Mouse (Mus musculus) right cerebral cortex, postnatal 14 days (tissue): Measurements from ENCODE around the gene Ccl7.

Experiments used
- DNase-seq: peaks from one replicate; pipeline ENCODE4 v3.0.0; 2022

Ccl7 gene

DNA sequence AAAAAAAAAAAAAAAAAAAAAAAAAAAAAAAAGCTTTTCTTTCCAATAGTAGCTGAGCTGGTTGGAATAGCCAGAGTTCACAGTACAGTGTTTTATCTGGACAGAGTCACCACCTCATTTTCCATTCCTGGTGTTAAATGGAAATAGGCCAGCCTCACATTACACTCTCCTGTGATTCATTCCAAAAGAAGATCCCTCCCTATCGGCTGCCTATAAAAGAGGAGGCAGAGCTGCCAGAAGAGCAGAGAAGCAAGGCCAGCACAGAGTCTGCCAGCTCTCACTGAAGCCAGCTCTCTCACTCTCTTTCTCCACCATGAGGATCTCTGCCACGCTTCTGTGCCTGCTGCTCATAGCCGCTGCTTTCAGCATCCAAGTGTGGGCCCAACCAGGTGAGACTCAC is at the start of gene Ccl7:
Gene Ccl7, plus strand, starts transcription at position 242 of the 400 bp plus-strand sequence.
- DNase-seq: no peak

DNA sequence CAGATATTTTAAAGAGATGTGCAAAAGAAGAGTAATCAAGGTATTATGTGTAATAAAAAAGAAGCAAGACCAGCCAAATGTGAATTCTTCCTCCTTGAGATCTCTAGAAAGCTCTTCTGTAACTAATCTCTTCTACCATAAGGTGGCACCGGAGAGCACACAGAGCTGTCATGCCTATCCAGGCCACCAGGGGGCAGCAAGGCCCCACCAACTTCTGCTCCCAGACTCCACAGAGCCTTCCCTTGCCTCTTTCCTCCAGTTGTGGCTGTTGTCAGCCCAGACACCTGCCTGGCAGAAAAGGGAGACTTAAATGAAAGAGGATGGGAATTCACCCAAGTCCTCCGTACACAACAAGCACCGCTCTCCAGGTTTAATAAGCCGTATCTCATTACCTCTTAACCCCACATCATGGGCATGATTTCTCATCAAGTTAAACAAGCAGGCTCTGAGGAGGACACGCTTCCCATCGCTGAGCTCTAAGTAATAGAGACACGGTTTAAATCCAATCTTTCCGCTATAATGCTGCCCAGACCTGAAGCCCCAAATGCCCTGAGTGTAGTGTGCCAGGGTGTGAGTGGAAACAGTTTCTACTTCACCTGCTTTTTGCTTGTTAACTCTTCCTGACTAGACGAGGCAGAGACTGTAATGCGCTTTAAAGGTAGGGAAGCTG is 49.2 kb upstream of the Ccl7 start:
- peak; percentile 56 for DNase-seq

DNA sequence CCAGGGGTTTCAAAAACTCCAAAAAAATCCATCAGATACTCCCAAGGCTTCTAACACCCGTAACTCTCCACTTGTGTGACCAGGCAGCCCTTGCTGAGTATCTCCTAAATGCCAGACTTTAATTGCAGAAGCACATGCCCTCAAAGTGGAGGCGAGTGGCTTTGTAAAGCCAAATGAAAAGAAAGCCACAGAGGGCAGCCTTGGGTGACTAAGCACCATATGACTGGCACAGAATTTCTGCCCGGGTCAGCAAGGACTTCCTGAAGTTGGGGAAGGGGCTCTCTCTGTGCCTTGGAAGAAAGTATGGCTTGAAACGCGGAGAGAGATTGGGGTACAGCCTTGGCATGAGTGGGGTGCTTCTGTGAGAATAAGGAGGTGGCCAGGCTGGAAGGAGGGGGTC is 48.4 kb upstream of the Ccl7 start:
- no peak for DNase-seq

DNA sequence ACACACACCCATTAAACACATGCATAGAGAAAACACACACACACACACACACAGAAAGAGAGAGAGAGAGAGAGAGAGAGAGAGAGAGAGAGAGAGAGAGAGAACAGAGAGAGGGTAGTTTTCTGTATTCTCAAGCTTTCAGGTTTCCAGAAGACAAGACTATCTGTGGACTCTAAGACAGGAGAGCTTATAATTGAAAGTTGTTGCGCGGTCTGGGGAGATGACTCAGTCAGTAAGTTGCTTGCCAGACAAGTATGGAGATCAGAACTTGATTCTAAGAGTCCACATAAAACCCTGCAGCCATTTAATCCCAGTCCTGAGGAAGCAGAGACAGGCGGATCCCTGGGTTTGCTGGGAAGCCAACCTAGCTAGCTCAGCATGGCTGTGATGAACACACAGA is 46.9 kb upstream of the Ccl7 start:
- no peak for DNase-seq

DNA sequence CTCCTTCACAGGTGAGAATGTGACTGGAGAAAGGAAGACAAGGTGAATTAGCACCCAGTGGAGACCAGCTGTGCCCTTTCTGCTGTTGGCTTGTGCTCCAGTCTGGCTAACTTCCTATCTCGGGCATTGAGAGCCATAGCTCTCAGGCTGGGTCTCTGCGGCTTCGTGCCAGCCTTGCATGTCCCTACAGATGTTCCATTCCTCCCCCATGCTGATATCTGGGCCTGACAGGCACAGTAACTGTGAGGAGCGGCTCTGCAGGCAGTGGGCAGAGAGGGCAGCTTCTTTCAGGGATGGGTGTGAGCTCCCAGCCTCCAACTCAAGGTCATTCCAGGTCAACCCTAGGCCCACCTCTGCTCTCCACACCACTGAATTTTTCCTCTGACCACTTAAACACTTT is 46.0 kb upstream of the Ccl7 start:
- no peak for DNase-seq

DNA sequence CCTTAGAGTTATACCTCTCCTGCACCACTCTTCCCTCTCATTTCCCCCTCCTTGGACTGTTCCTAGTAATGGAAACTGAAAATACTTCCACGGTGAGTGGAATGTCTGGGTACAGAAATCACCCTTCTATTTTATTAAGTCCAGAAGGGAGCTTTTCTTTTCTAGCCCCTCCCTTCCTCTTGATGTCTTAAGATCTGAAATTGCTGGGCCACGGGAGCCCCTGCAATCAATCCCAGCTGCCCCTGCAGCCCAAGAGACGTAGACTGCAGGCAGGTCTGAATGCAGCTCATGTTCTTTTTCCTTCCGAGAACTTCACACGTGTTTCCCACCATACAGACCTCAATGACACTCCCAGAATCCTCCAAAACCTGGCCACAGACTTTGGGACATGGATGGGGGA is 44.9 kb upstream of the Ccl7 start:
- no peak for DNase-seq

DNA sequence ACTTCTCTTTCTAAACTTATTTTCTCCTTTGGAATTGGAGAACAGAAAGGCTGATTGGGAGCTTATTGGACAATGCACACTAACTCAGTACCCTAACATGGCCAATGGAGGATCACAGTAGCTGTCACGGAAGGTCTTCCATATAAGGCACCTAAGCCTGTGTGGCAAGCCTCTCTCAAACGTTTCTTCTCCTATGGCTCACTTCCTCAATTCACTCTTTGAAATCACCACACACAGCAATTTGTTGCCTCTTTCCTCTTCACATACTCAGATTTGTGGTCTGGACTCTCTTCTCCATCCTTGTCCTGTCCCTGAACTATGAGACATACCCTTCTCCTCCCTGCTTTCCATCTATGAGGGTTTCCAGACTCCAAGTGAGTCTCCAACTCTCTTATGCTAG is 40.7 kb upstream of the Ccl7 start:
- no peak for DNase-seq

DNA sequence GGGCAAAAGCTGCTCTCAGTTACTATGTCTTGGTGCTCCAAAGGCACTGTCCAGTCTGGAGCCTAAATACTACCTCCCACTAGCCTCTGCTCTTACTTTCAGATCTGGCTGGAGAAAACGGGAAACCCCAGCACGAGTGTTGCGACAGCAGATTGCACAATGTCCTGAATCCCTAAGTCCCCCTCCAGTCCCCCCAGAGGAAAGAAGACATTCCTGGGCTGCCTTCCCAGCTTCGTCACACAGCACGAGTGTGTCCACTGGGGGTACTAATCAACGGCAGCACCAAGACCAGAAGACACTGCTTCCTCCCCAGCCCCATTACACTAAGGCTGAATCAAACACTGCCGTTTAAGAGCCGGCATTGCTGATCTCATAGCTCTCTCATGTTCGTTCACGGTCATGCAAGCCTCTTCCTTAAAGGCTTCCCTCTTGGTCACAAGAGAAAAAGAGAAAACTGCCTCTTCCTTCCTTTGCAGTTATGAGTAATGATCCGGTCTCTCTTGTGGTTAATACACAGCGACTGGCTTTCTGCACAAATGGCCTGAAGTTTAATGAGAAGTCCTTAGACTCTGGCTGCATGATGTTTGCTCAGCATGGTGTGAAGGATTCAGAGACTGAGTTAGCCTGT is 38.6 kb upstream of the Ccl7 start:
- DNase-seq: no peak

DNA sequence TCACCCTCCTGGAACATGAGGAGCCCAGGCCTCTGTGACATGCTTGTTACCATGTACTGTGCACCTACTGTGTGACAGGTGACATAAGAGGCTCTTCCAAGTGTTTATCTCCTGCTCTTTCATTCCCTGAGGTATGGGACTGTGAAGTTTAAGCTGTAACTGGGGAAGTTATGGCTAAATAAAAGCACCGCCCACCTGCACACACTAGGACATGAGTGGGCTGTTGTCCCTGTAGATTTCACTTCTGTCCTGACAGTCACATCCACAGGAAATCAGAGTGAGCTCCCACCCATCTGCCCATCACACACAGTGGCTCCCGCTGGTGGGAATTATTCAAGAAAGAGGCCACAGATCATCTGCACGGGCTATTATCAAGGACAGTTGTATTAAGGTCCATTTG is 35.4 kb upstream of the Ccl7 start:
- no peak for DNase-seq

DNA sequence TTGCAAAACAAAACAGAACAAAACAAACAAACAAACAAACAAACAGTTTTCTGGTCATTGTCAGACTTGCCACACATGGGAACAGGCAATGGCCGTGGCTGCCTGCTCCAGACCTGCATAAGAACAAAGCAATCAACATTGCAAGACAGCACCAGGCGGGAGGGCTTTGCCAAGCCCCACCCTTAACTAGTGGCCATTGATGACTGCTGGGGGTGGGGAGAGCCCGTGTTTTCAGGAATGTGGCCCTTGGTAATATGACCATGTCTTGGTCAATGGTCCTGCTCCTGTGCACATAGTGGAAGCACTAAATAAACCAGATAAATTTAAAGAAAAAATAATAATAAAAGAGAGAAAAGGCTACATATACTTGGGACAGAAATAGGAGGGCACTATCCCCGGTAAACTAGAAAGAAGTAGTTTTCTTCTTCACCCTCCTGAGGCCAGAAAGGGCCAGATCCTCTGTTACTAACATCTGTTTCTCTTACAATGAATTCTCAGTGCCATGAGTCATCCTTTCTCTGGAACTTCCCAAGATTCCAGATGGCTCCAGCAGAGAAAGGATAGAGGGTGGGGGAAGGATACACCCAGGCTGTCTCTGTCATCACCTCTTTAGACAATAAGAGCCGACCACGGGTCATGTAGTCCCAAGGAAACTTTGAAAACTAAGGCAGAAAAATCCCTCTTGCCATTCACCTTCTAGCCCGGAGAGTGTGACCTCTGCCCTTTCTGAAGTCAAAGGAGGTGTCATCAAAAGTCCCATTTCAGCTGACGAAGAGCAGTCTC is 33.9 kb upstream of the Ccl7 start:
- DNase-seq: no peak

DNA sequence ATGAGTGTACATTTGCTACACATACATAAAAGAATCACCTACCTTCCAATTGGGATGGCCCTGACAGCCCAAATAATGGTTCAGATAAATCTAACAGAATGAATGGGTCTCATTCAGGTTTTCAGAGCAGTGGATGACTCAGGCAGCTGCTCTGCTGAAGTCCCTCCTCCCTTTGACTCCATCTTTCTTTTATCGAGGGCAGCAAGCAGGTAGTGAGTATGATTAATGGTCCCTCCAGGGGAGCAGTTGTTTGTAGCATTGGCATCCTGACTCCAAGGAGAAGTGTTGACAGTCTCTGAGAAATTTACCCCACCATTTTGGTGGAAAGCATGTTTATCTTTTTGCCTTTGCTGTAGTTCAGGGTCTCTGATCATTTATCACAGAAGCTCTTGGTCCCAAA is 31.8 kb upstream of the Ccl7 start:
- DNase-seq: no peak

DNA sequence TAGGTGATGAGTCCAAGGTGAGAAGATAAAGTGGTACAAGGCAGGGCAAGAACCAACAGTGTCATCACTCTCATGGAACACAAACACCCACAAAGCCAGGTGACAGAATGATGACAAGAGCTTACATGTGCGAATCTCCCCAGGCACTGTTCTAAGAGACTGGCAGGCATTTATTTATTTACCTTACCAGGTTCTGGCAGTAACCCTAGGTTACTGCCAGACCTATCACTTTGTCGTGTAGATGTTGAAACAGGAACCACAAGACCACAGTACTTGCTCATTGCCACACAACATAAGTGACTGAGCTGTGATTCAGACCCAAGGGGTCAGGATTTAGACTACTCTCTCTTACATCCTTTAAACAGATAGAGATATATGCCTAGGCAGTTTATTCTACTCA is 30.4 kb upstream of the Ccl7 start:
- no peak for DNase-seq

DNA sequence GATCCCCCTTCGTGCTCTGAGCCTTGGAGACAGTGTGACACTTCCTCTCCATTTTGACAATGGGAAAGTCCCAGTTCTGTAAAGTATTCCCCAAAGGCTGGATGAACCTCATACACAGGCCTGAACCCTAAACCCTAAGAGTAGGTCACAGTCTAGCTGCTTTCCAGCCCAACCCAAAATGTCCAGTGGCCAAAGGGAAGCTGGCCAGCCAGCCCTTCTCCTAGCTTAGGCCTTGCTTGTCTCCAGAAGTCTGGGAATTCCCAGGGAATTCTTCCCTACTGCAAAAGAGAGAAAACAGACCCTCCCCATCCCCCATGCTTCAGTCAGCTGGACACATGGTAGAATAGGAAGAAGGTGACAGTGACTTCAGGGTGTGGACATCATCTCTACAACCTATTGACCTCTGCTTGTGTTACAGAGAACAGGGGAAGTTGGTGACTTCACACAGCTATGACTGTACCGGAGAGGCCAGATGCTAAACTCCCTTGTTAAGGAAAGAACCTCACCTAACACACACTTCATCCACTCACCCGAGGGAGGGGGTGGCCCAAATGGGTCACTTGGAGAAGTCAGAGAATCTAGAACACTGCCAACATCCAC is 29.2 kb upstream of the Ccl7 start:
- no peak for DNase-seq

DNA sequence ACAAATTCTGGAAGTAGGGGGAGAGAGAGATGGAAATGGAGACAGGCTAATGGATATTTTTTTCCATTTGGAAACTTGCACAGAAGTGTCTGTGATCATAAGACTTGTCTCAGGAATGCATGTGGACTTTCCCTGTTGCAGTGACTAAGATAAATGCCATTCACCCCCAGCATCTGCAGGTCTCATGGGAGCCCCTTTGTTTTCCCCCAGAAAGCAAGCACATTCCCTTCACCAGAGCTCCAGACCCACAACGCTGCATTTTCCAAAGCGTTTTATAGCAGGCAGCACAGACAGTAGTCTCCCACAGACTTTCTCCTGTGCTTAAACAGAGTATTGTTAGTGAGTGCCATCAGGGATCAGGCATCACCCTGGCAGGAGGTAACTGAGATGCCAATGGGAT is 26.1 kb upstream of the Ccl7 start:
- DNase-seq: no peak

DNA sequence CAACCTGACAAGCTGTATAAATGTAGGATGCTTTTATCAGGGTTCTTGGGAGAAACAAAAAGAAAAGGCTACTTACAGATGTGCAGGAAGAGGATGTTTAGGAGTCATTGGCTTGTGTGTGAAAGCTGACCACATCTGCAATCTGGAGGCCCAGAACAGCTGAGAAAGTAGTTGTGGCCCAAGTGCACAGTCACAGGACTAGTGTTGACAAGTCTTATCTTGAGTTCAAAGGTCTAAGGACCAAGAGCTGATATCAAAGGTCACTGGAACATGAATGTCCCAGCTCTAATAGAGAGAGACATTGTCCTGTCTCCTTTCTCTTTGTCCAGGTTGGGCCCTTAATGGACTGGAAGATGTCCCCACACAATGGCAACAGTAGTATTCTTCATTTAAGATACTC is 25.7 kb upstream of the Ccl7 start:
- DNase-seq: no peak

DNA sequence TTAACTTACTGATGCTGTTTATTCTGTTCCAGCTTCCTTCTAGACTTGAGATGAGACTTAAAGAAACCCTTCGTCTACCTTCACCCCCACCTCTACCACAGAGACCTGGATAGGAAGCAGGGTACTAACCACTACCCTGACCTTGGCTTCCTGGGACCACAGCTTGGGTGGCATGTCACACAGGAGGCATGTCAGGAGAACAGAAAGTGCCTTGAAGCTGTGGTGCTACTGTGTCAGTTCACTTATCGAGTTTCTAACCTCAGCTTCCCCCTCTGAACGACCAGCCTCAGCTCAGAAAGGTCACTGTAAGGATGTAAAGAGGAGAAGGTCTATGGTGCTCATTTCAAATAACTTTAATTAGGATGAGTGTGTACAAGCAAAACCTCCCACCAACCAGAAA is 24.1 kb upstream of the Ccl7 start:
- no peak for DNase-seq

DNA sequence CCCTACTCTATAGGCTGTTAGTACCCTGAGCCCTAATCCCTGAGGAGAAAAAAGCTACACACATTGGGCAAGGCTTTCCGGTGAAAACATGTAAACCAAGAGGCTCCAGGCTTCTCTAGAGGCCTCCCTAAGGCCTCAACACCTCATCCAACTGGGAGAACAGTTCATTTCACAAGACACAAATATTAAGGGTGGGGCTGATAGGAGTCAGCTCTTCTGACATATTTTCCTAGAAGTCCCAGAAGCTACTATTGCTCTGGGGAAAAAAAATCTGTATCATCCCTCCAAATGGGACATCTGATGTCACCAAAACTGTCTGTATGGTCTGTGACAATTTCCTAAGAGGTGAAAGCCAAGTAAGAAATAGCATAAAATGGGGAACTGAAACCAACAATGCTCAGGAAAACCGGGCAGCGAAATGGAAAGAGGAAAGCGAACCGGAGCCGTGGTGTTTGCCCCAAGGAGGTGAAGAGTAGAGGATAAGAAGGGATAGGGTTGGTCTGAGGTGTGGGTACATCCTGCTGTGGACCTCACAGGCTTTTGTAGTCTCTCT is 22.9 kb upstream of the Ccl7 start:
- DNase-seq: no peak

DNA sequence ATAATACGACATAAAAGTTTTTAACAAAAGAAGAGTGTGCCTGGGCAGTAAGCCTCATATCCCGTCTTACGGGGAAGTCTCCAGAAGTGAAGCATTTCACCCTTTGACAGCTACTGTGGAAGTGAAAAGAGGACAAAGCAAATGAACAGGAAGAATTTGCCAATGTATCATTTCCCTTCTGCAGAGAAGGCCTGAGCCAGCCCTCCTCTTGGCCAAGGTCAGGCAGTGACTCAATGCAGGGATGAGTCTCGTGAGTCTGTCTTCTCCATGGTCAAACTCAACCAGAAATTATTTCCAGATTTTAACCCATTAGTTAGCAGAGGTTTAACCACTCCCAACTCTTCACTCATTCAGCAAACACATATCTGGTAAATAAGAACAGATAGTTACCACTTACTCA is 21.7 kb upstream of the Ccl7 start:
- DNase-seq: no peak

DNA sequence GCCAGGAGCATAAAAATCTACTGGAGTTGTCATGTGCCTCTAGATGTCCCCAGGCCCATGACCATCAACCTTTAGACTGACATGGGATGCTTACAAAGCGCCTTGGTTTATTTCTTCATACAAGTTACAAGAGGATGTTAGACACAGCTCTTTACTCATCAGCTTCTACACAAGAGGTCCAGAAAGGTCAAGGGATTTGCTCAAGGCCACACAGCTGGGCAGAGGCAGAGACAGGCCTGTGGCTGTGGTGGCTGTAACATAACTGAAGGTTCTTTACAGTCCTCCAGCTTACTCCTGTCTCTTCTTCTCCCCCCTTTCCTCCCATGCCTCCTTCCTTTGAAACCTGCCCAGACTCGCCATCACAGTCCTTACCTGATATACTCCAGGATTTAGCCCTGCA is 15.3 kb upstream of the Ccl7 start:
- no peak for DNase-seq

DNA sequence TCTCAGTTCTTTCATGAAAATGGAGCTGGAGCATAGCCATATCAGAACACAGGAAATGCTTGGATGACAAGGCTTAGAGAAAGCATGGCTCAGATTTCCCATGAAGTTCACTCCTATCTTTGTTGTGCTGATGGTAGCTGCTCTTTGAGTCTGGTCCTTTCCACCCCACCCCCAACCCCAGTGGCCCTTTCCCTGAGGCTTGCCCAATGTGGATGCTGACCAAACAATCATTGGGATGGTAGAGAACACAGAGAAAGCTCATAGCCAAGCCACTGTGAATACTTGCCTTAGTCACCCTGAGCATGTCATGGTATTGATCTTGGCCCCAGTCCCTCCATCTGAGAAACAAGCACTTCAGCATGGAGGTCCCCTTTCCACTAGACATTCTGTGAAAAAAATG is 13.4 kb upstream of the Ccl7 start:
- DNase-seq: no peak

DNA sequence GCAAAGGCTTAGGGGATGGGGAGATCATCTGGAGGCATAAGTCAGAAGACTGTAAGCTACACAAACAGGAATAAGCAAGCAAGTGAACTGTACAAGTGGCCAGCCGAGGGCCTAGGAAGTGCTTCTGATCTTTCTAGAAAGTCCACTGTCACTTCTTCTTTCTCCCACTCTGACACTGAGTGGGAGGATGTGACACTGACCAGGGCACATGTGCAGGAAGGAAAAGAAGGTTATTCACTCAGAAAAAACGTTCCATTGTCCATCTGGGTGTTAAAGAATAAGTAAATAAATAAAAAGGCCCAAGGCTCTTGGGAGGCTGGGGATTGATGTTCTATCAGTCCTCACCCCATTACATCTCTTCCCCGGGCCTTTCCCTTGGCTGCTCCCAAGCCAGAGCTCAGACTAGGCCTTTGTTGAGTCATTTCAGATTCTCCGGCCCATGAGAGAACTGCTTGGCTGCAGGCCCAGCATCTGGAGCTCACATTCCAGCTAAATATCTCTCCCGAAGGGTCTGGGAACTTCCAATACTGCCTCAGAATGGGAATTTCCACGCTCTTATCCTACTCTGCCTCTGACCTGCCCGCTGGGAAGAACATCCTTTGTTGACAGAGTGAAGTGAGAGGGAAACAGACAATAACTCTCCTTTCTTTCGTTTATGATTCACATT is 12.7 kb upstream of the Ccl7 start:
- DNase-seq: peak; percentile 16

DNA sequence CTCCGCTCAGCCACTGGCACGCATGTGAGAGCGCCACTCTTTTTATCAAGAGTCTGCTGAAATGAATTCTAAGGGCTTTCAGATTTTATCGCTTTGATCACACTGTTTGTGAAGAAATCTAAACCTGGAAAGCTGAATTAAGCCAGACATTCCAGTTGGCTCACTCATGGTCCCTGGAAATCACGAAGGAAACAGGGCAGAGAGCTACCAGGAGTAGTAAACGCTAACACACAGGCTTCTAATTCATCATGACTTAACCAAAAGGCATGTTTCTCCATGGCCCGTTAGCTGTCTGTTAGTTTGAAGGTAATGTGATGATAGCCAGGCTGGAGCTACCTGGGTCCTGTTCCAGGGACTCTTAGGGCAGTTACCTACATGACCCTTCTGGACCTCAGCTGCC is 11.1 kb upstream of the Ccl7 start:
- no peak for DNase-seq

DNA sequence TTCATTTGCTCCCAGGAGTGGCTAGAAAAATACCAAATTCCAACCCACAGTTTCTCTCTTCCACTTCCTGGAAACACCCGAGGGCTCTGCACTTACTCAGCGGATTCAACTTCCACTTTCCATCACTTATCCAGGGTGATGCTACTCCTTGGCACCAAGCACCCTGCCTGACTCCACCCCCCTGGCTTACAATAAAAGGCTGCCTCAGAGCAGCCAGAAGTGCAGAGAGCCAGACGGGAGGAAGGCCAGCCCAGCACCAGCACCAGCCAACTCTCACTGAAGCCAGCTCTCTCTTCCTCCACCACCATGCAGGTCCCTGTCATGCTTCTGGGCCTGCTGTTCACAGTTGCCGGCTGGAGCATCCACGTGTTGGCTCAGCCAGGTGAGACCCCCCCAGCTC is 10.2 kb upstream of the Ccl7 start, which contains the start of gene Ccl2:
Gene Ccl2, plus strand, starts transcription at position 216 of the 400 bp plus-strand sequence.
- DNase-seq: peak; percentile 44
